Mouse (Mus musculus) ovary, adult 10 weeks (tissue): ENCODE results near the gene Notch4. TPM values are rescaled to one million over a fixed set of nuclear protein-coding genes. Genes with fewer than 3 reads are reported as not detected.

ENCODE experiments used
- polyA plus RNA-seq: library from polyadenylated mRNA; stranded (reverse); fragments of 350-450 nt; fragmentation: Illumina TruSeq; extraction: RNeasy Lipid Tissue Mini Kit (QIAGEN cat#74804); gene quantifications from one replicate; pipeline ENCODE4 v1.2.3, GENCODE M21; 2014

Gene Notch4
- 0.40 TPM for polyA plus RNA-seq

GRCm38 (mm10) chr17:34564003-34564421 is at the start of gene Notch4:
Notch4 (plus strand) TSS chr17:34564268.

GRCm38 (mm10) chr17:34517252-34517651 is 46.8 kb upstream of the Notch4 start, which contains the start of gene Btnl6:
Btnl6 (minus strand) TSS chr17:34517352.

GRCm38 (mm10) chr17:34589681-34590101 is 25.6 kb downstream of the Notch4 start, which contains the start of gene Gpsm3:
Gpsm3 (plus strand) TSS chr17:34589806.

GRCm38 (mm10) chr17:34591029-34591993 is 27.2 kb downstream of the Notch4 start, which contains the start of gene Pbx2:
Pbx2 (plus strand) TSS chr17:34591266.

GRCm38 (mm10) chr17:34597566-34598095 is 33.6 kb downstream of the Notch4 start, which contains the start of gene Ager:
Ager (plus strand) TSS chr17:34597862.

GRCm38 (mm10) chr17:34603375-34604060 is 39.5 kb downstream of the Notch4 start, which contains the start of gene Rnf5:
Rnf5 (minus strand) TSS chr17:34603690.

GRCm38 (mm10) chr17:34604061-34604508 is 40.0 kb downstream of the Notch4 start, which contains the start of gene Agpat1:
Agpat1 (plus strand) TSS chr17:34604262.

GRCm38 (mm10) chr17:34615871-34616270 is 51.8 kb downstream of the Notch4 start, which contains the start of gene Egfl8:
Egfl8 (minus strand) TSS chr17:34615971.

GRCm38 (mm10) chr17:34627943-34628643 is 64.0 kb downstream of the Notch4 start, which contains the start of gene Ppt2:
Ppt2 (minus strand) TSS chr17:34628510.

GRCm38 (mm10) chr17:34629221-34629751 is 65.2 kb downstream of the Notch4 start, which contains the start of gene Prrt1:
Prrt1 (plus strand) TSS chr17:34629533.

Other genes with a start within 250 kb of the Notch4 start
- gene H2-Eb2, start 238.6 kb upstream of the Notch4 start, polyA plus RNA-seq: 0.17 TPM
- 0.97 TPM for gene Btnl2, start 209.4 kb upstream of the Notch4 start, polyA plus RNA-seq
- gene Btnl1, start 187.1 kb upstream of the Notch4 start, polyA plus RNA-seq: 0.20 TPM
- 1.8 TPM for gene BC051142, start 165.4 kb upstream of the Notch4 start, polyA plus RNA-seq
- gene Btnl4, start 87.0 kb upstream of the Notch4 start, polyA plus RNA-seq: not detected
- gene Btnl6, start 46.9 kb upstream of the Notch4 start, polyA plus RNA-seq: not detected
- gene Gpsm3, start 25.5 kb downstream of the Notch4 start, polyA plus RNA-seq: 1.7 TPM
- 26.5 TPM for gene Pbx2, start 27.0 kb downstream of the Notch4 start, polyA plus RNA-seq
- gene Ager, start 33.6 kb downstream of the Notch4 start, polyA plus RNA-seq: not detected
- gene Rnf5, start 39.4 kb downstream of the Notch4 start, polyA plus RNA-seq: 35.5 TPM
- gene Agpat1, start 40.0 kb downstream of the Notch4 start, polyA plus RNA-seq: 1.9 TPM
- gene Egfl8, start 51.7 kb downstream of the Notch4 start, polyA plus RNA-seq: 0.66 TPM
- gene Ppt2, start 64.2 kb downstream of the Notch4 start, polyA plus RNA-seq: 3.4 TPM
- 1.5 TPM for gene Prrt1, start 65.3 kb downstream of the Notch4 start, polyA plus RNA-seq
- gene Fkbpl, start 80.5 kb downstream of the Notch4 start, polyA plus RNA-seq: 9.4 TPM
- 2.5 TPM for gene Atf6b, start 82.9 kb downstream of the Notch4 start, polyA plus RNA-seq
- 0.06 TPM for gene Tnxb, start 106.3 kb downstream of the Notch4 start, polyA plus RNA-seq
- 1.7 TPM for gene C4b, start 179.6 kb downstream of the Notch4 start, polyA plus RNA-seq
- gene Cyp21a1, start 240.3 kb downstream of the Notch4 start, polyA plus RNA-seq: not detected